Mouse (Mus musculus): ENCODE measurements around the gene Stk25.

DNA sequence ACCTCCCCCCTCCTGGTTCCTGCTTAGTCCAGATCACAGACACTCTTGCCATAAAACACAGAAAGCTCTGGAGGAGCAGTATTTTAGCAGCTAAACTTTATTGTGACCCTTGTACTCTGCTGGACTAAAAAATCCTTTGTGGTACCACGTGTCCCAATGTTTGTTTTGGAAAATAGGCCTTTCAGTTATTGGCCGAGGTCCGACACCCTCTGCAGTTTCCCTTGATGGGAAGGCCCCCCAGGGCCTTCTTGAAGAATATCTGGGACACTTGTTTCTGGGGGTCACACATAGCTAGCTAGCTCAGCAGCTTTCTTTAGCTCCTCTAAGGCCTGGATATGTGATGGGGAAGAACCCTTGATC is 28.5 kb upstream of the Stk25 start:
- TF ChIP-seq CTCF (conservative IDR thresholded peaks at IDR 0.05; ENCODE audit: low read length) (no peak), NANOG (IDR thresholded peaks at IDR 0.05; ENCODE audit: borderline replicate concordance, low read length) (no peak)
